Mouse (Mus musculus): ENCODE measurements around the gene Cenpe. TPM values are rescaled to one million over a fixed set of nuclear protein-coding genes. Genes with fewer than 3 reads are reported as not detected.

Gene Cenpe
- polyA plus RNA-seq, 2 experiments = 25.2 to 26.8 TPM

DNA sequence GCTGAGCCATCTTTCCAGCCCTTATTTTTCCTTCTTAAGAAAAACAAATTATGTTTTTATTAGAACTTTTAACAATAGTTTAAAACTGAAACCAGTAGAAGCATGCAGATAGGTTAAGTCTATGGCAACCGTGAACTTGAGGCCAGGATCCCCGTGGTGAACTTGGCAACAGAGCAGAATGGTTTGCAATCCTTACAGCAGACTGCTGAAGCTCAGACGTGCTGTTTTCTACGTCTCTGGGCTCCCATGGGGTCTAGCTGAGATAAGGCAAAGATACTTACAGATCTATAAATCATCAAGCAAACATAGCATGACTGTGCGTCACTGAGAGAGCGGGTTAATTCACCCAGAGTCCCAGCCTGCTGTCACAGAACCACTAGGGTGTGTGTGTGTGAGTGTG lies 87.7 kb downstream of the Cenpe start:
- WGBS = 69% methylated on average over 6 of the region's 6 CpGs
- H3K4me1 ChIP-seq (ENCODE audit: control insufficient read depth, insufficient read depth, low read length) = no peaks in the 10 kb centered on the region
- no peak for ATAC-seq (ENCODE audit: low FRiP score, low read depth)

DNA sequence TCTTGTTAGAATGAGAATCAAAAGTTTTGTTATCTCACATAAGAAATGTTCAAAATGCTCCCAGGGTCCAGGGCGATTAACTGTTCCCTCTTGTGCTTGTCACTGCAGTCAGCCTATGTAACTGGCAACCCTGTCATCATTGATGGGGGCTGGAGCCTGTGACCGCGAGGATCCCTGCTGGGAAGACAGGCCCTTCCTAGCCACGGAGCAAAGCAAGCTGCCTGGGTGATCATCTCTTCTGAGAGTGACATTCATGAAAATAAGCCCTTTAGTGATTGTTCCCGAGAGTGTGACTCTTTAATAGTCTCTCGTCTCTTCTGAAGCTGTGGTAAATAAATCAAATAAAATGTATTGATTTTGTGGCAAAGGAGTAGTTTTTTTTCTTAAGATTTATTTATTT lies 91.7 kb downstream of the Cenpe start:
- H3K9me3 ChIP-seq (ENCODE audit: control insufficient read depth, low read length) = no peaks in the 10 kb centered on the region
- no peak overlapping the region for H3K27ac ChIP-seq (replicated peaks; ENCODE audit: low read depth, low read length)
- no peak overlapping the region for H3K9ac ChIP-seq (ENCODE audit: low read depth, low read length, severe bottlenecking)
- H3K4me3 ChIP-seq (replicated peaks; ENCODE audit: low read length) = no peak overlapping the region
- H3K36me3 ChIP-seq (ENCODE audit: control insufficient read depth, insufficient read depth, low read length) = no peaks in the 10 kb centered on the region
- DNase-seq (ENCODE audit: low spot score) (no peak), ATAC-seq (ENCODE audit: low FRiP score, low read depth) (no peak)
- H3K4me1 ChIP-seq (ENCODE audit: control insufficient read depth, insufficient read depth, low read length) = peaks cover 4% of the 10 kb centered on the region; the same call in 1 of the 2 replicates
- WGBS = 34% methylated on average over 6 of the region's 6 CpGs
- no peak overlapping the region for H3K4me2 ChIP-seq (replicated peaks; ENCODE audit: low read depth, low read length, severe bottlenecking)
- no peaks in the 10 kb centered on the region for H3K27me3 ChIP-seq (ENCODE audit: control insufficient read depth, insufficient read depth, low read length)
- no peak for TF ChIP-seq POLR2A (IDR thresholded peaks at IDR 0.05; ENCODE audit: borderline replicate concordance, extremely low read depth, insufficient read depth, insufficient read length)

More for the DNA sequence above, 87.7 kb downstream of the Cenpe start:
- H3K27me3 ChIP-seq (ENCODE audit: control insufficient read depth, insufficient read depth, low read length) = no peaks in the 10 kb centered on the region
- no peaks in the 10 kb centered on the region for H3K9me3 ChIP-seq (ENCODE audit: control insufficient read depth, low read length)
- H3K27ac ChIP-seq (replicated peaks; ENCODE audit: low read depth, low read length) = no peak overlapping the region
- no peak overlapping the region for H3K4me3 ChIP-seq (replicated peaks; ENCODE audit: low read length)
- no peak for DNase-seq (ENCODE audit: low spot score)
- H3K36me3 ChIP-seq (ENCODE audit: control insufficient read depth, insufficient read depth, low read length) = no peaks in the 10 kb centered on the region
- TF ChIP-seq POLR2A (IDR thresholded peaks at IDR 0.05; ENCODE audit: borderline replicate concordance, extremely low read depth, insufficient read depth, insufficient read length) = no peak
- H3K9ac ChIP-seq (ENCODE audit: low read depth, low read length, severe bottlenecking) = no peak overlapping the region
- no peak overlapping the region for H3K4me2 ChIP-seq (replicated peaks; ENCODE audit: low read depth, low read length, severe bottlenecking)

DNA sequence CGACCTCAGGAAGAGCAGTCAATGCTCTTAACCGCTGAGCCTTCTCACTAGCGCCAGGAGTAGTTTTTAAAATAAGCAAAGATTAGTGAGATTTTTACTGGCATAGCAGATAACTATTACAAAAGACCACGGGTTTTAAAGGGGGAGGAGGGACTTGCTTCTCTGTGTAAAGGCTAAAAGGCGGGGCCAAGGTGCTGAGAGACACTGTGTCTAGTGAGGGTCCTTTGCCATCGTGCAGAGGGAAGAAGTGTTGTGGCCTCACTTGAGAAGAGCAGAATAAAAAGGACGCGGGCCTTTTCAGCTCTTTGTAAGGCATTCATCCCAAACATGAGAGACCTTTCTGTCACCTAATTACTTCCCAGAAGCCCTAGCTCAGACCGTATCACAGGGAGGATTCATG lies 92.2 kb downstream of the Cenpe start:
- no peaks in the 10 kb centered on the region for H3K9me3 ChIP-seq (ENCODE audit: control insufficient read depth, low read length)
- 35% methylated on average over 9 of the region's 9 CpGs for WGBS
- no peak for TF ChIP-seq POLR2A (IDR thresholded peaks at IDR 0.05; ENCODE audit: borderline replicate concordance, extremely low read depth, insufficient read depth, insufficient read length)
- no peaks in the 10 kb centered on the region for H3K36me3 ChIP-seq (ENCODE audit: control insufficient read depth, insufficient read depth, low read length)
- no peaks in the 10 kb centered on the region for H3K27me3 ChIP-seq (ENCODE audit: control insufficient read depth, insufficient read depth, low read length)
- no peak overlapping the region for H3K9ac ChIP-seq (ENCODE audit: low read depth, low read length, severe bottlenecking)
- H3K27ac ChIP-seq (replicated peaks; ENCODE audit: low read depth, low read length) = no peak overlapping the region
- H3K4me3 ChIP-seq (replicated peaks; ENCODE audit: low read length) = no peak overlapping the region
- H3K4me1 ChIP-seq (ENCODE audit: control insufficient read depth, insufficient read depth, low read length) = peaks cover 4% of the 10 kb centered on the region; the same call in 1 of the 2 replicates
- no peak overlapping the region for H3K4me2 ChIP-seq (replicated peaks; ENCODE audit: low read depth, low read length, severe bottlenecking)
- no peak for ATAC-seq (ENCODE audit: low FRiP score, low read depth)
- no peak for DNase-seq (ENCODE audit: low spot score)

DNA sequence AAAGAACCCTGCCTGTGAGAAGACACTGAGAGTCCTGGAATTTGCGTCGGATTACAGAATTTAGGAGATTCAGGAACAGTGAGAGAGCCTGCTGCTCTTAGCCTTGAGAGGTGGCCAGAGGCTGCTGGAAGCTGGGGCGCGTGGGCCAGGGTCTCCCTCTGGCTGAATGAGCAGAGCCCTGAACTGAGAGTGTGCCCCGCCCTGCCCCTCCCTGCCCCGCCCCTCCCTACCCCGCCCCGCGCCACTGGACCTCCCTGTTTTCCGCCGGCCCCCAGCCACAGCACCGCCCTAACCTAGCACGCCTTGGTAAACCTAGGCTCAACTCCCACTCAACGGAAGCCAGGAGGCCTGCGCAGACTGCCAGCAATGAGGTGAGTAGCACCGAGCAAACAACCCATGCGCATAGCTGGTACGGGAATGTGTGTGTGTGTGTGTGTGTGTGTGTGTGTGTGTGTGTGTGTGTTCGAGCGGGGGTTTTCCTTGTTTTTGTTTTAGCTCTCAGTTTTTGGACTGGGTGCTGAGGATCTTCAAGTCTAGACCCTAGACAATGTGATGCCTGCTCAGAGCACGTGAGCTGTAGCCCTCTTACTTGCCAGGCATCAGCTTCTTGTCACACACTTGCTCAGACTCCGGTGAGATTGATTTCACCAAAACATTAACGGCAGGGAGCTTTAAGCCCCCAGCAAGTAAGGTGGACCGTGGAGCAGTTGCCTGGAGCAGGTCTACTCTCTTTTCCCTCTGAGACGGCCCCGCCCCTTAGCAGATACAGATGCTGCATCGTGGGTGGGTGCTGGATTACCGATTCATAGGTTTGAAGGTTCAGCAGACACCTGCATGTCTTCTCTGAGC lies 95.3 kb downstream of the Cenpe start, which contains the start of gene Slc9b2:
Gene Slc9b2, plus strand, starts transcription at position 290 of the 849 bp plus-strand sequence.
- DNase-seq (ENCODE audit: low spot score) (peak; percentile 47), ATAC-seq (ENCODE audit: low FRiP score, low read depth) (peak; percentile 82)
- Histone ChIP-seq H3K27me3 (ENCODE audit: control insufficient read depth, insufficient read depth, low read length) (no peaks in the 10 kb centered on the region), H3K36me3 (ENCODE audit: control insufficient read depth, insufficient read depth, low read length) (no peaks in the 10 kb centered on the region), H3K4me1 (ENCODE audit: control insufficient read depth, insufficient read depth, low read length) (peaks cover 4% of the 10 kb centered on the region; the same call in 1 of the 2 replicates), H3K27ac (replicated peaks; ENCODE audit: low read depth, low read length) (no peak within 1 kb of the TSS), H3K9ac (ENCODE audit: low read depth, low read length, severe bottlenecking) (peak within 1 kb of the TSS; percentile 36), H3K4me2 (replicated peaks; ENCODE audit: low read depth, low read length, severe bottlenecking) (peak within 1 kb of the TSS; percentile 68), H3K9me3 (ENCODE audit: control insufficient read depth, low read length) (no peaks in the 10 kb centered on the region), H3K4me3 (replicated peaks; ENCODE audit: low read length) (peak within 1 kb of the TSS; percentile 33)
- TF ChIP-seq POLR2A (IDR thresholded peaks at IDR 0.05; ENCODE audit: borderline replicate concordance, extremely low read depth, insufficient read depth, insufficient read length) = 0 out of 2 replicates have a peak, but pooled peaks have one; percentile 33
- WGBS = 10% methylated on average over 25 of the region's 28 CpGs

DNA sequence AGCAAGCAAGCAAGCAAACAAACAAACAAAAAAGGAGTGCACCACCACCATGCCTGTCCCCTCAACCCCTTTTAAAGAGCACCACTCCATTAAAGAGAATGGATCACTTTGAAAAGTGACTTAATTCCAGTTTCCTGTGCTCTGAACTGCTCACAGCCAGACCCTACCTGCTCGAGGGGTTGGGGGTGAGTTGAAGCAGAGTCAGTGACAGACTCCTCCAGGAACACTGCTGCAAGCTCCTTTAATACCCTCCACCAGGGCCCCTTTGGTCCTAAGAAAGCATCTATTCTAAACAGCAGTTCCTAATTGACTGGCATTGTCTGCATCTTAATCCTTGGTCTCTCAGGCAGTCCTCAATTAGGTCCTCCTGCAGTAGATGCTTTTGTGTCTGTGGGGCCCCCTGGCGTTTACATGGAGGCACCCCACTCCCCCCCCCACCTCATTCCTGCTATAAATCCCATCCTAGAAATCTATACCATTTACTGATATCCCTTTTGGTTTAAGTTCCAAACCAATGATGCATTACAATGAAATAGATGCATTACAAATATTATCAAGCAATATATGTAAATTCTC lies 100.7 kb downstream of the Cenpe start:
- DNase-seq (ENCODE audit: low spot score) (no peak), ATAC-seq (ENCODE audit: low FRiP score, low read depth) (no peak)
- H3K27me3 ChIP-seq (ENCODE audit: control insufficient read depth, insufficient read depth, low read length) = no peaks in the 10 kb centered on the region
- no peaks in the 10 kb centered on the region for H3K36me3 ChIP-seq (ENCODE audit: control insufficient read depth, insufficient read depth, low read length)
- H3K27ac ChIP-seq (replicated peaks; ENCODE audit: low read depth, low read length) = no peak overlapping the region
- H3K4me2 ChIP-seq (replicated peaks; ENCODE audit: low read depth, low read length, severe bottlenecking) = no peak overlapping the region
- H3K9ac ChIP-seq (ENCODE audit: low read depth, low read length, severe bottlenecking) = no peak overlapping the region
- TF ChIP-seq POLR2A (IDR thresholded peaks at IDR 0.05; ENCODE audit: borderline replicate concordance, extremely low read depth, insufficient read depth, insufficient read length) = no peak
- peaks cover 5% of the 10 kb centered on the region; the same call in 1 of the 2 replicates for H3K9me3 ChIP-seq (ENCODE audit: control insufficient read depth, low read length)
- 45% methylated on average over 2 of the region's 2 CpGs for WGBS
- no peak overlapping the region for H3K4me3 ChIP-seq (replicated peaks; ENCODE audit: low read length)
- no peaks in the 10 kb centered on the region for H3K4me1 ChIP-seq (ENCODE audit: control insufficient read depth, insufficient read depth, low read length)

Data from limb, embryonic 14.5 days (tissue).